Mouse (Mus musculus): ENCODE measurements around the gene Phactr4. TPM values are rescaled to one million over a fixed set of nuclear protein-coding genes. Genes with fewer than 3 reads are reported as not detected.
A peak's percentile ranks its signal among the peaks of the same experiment; 100 is the strongest.

Phactr4 gene
- total RNA-seq, 2 experiments from 2014 or later: 7.7 to 8.5 TPM

DNA sequence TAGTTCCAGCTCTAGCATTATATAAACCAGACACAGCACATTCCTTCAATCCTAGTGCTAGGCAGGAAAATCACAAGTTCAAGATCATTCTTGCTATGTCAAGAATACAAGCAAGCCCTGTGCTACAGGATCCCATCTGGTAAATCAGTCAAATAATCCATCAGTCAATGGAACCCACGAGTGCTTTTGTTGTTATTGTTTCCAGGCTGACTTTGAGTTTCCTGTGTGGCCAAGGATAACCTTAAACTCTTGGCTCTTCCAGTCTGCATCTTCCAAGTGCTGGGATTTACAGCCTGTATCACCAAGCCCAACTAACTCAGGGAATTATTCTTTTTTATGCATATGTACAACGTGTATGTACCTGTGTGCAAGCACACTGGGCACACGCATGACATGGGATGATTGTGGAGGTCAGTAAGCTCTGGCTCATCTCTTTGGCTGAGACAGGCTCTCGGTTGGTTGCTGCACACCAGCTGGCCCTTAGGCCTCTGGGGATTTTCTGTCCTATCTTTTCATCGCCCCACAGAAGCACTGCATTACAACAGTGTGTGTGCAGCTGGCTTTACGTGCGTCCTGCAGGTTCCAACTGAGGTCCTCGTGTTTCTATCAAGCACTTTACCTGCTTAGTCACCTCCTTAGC, 36.4 kb downstream of the Phactr4 start:
- intact Hi-C loops (cut with DNase I): no loop called here

DNA sequence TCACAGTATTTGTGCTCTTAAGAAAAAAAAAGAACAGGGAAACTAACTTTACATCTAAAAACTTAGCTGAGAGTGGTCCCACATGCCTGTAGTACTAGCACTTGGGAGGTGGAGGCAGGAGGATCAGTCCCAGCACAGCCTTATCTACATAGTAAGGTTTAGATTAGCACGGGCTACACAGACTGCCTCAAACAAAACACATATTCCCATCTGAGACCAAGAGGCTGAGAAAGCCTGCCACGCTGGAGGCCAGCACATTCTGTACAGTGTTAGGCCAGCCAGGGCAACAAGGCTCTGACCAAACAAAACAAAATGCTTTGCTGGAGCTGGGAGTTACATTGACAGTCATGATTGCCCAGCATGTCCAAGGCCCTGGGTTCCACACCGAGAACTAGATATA, 38.8 kb downstream of the Phactr4 start:
- intact Hi-C loops (cut with DNase I): no loop called here
- no peak for DNase-seq (ENCODE audit: extremely low spot score in 1 of 2, low spot score in 2 of 2)

More for the DNA sequence above, 36.4 kb downstream of the Phactr4 start:
- no peak for DNase-seq (ENCODE audit: extremely low spot score in 1 of 2, low spot score in 2 of 2)

DNA sequence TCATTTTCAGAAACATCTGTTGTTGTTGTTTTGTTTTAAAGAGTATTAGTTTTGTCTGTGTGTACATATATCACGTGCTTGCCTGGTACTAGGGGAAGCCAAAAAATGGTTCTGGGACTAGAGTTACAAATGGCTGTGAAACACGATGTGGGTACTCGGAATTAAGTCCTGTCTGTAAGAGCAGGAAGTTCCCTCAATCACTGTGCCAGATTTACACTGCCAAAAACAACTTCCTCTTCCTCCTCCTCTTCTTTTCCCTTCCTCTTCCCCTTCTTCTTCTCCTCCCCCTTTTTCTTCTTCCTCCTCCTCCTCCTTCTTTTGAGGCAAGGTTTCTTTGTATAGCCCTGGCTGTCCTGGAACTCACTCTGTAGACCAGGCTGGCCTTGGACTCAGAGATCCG, 40.0 kb downstream of the Phactr4 start:
- DNase-seq (ENCODE audit: extremely low spot score in 1 of 2, low spot score in 2 of 2): no peak
- intact Hi-C loops (cut with DNase I): no loop called here

DNA sequence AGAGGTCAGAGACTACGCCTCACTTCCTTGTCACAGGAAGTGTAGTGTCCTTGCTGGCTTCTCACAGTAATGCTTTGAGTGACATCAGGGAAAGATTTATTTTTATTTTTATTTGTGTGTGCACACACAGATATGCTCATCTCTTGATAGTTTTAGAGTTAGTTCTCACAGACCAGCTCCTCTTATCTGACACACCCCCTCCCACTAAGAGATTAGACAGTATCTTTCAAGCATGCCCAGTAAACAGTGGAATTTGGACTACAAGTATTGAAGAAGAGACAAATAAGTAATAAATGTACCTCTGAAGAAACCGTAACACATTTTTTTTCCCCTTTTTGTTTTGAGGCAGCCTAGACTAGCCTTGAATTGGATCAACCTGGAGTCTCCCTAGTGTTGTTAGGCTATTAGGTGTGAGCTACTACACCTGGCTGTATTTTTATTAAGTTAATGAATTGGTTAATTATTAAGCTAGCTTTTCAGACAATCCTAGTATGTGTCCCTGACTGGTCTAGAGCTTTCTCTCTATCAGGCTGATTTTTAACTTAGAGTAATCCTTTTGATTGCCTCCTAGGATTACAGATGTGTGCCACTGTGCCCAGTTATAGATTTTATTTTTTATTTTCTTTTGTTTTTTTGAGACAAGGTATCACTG, 41.2 kb downstream of the Phactr4 start:
- intact Hi-C loops (cut with DNase I): no loop called here
- DNase-seq (ENCODE audit: extremely low spot score in 1 of 2, low spot score in 2 of 2): no peak

DNA sequence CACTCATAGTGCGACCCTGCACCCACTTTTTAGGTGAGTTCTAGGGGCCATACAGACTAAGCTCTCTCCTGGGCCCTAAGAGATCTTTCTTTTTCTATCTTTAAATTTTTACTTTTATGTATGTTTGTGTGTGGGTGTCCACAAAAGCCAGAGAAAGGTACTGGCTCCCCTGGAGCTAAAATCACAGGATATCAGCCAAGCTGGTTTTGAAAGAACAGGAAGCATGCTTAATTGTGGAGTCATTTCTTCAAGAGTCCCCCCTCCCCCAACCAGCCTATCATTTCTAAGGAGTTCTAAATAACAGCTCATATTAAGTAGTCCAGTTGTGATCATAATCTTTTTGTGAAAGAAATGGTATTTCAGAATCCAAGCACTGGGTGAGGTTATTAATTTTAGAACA, 48.5 kb downstream of the Phactr4 start:
- intact Hi-C loops (cut with DNase I): no loop called here
- DNase-seq (ENCODE audit: extremely low spot score in 1 of 2, low spot score in 2 of 2): no peak

DNA sequence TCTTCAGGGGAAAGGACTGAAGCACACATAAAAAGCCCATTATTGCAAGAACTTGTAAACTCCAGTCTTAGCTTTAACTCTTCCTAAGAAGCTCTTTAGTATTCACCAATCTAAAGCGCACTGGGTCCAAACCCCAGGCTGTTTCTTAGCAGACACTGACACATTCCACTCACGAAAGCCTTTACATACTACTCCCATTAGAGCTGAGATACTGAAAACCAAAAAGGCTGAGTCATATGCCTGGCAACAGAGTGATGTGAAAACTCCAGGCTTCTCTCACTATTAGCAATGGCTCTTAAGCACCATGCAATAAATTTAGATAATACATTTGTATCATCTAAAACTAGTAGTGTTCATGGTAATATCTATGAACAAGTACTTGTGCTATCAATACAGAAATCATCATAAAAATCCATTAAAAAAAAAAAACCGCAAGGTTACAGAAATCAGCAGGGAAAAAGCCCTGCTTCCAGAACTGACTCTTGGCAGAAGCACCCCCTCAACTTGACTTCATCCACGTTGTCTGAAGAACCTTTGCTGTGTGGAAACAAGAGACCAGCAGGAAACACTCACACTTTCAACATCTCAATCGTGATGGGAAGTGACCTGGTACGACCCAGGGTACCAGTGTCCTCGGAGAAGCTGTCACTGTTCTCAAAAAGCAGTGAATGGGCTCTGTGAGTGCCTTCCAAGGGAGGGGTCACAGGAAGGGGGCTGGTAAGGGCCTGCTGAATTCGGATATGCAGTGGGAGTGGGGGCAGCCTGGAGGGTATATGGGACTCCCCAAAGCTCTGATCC, 52.1 kb downstream of the Phactr4 start:
- DNase-seq (ENCODE audit: extremely low spot score in 1 of 2, low spot score in 2 of 2): no peak
- intact Hi-C loops (cut with DNase I): no loop called here

DNA sequence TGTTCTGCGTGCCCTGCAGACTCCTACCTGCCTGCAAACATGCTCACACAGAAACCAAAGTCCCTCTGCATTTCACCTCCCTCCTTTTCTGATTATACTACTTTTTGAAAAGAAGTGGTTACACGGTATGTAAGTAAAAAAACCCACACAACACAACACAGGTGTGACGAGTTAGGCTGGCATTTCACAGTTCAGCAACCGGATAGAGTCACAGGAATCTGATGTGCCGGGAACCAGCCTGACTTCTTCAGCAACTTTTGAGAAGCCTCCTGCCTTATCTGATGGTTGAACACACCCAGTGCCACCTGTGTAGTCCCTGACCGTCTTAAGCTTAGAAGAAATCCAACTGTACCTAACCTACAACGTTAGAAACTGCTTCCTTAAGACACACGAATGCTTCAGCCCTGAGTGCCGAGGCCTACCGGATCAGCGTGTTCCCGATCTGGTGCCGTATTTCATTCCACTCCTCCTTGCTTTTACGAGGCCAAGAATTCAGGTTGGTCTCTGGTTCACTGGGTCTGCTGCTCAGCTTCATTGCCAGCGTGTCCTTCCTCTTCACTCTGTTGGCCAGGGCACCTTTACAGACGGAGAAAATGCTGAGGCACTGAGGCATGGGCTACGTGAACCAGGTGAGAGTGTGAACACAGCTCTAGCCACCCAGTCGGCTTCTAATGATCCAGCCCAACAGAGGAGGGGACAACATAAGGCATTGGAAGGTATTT, 54.6 kb downstream of the Phactr4 start:
- intact Hi-C loops (cut with DNase I): no loop called here
- no peak for DNase-seq (ENCODE audit: extremely low spot score in 1 of 2, low spot score in 2 of 2)

DNA sequence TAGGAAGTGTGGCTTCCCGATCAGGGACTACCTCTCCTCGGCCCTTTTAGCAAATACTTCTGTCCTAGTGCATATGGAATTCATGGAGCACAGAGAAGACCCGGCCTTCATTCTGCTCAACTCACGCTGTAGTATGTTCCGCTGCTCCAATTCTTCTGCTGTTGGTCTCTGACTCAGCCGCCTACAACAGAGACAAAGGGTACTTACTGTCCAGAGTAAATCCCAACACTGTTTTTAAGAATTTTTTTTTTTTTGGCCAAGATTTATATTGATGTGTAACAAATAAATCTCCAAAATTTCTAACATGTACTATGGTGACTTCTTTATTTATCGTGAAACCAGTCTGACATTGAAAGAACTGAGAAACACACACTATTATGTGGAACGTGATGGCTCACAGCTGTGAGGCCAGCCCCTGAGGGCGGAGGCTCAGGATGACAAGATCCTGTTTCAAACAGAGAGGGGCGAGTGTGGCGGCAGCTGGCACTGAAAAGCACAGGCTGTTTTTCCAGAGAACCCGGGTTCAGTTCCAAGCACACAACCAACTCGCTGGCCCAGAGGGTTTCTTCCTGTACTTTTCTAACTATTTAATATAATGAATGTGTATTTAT, 56.7 kb downstream of the Phactr4 start:
- intact Hi-C loops (cut with DNase I): no loop called here
- no peak for DNase-seq (ENCODE audit: extremely low spot score in 1 of 2, low spot score in 2 of 2)

DNA sequence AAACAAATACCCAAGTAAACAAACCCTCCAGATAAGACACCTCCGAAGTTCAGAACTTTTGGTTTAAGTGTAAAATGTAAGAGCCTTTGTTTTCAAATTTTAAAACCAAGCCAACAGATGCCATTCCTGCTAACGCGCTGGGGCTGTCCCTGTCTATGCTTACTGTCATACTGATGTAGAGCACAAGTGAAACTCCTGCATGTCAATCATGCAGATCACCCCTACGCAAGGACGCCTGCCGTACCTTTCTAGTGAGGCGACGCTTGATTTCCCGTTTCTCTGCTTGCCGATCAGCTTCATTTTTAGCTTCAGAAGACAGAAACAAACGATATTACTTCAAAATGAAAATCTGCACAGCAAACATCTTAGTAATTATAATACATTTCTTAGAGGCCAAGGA, 58.8 kb downstream of the Phactr4 start:
- DNase-seq (ENCODE audit: extremely low spot score in 1 of 2, low spot score in 2 of 2): no peak
- intact Hi-C loops (cut with DNase I): no loop called here

DNA sequence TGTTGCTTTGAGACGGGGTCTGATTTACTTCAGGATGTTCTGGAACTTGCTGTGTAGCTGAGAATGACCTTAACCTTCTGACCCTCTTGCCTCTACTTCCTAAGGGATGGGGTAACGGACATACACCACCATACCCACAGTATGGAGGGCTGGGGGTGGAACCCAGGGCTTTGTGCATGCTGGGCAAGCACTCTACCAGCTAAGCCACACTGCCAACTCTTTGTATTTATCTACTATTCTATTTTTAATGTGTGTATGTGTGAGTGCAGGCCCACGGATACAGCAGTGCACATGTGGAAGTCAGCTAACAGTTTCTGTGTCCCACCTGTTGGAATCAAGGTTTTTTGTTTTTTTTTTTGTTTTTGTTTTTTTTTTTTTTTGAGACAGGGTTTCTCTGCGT, 62.8 kb downstream of the Phactr4 start:
- intact Hi-C loops (cut with DNase I): loop anchor here (10.0 kb wide), 1 partner anchor 155 kb away; the partner anchor contains the start of gene Sesn2
- DNase-seq (ENCODE audit: extremely low spot score in 1 of 2, low spot score in 2 of 2): no peak

DNA sequence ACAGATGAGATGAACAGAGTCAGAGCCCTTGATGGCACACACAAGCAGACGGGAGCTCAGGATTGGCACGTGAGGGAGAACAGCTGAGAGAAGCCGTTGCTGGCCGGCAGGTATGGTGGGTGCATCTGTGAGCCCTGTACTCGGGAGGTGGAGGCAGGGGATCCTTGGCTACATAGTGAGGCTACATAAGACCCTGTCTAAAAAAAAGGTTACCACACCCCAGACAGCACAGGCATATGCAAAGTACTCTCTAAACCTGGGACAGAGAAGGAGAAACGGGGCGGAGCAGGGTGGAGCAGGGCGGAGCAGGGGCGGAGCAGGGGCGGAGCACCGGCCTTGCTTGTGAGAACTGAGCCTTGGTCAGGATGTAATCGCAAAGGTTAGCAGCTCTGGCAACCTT, 66.1 kb downstream of the Phactr4 start:
- intact Hi-C loops (cut with DNase I): loop anchor here (10.0 kb wide), 1 partner anchor 159 kb away; the partner anchor contains the start of gene Sesn2
- DNase-seq (ENCODE audit: extremely low spot score in 1 of 2, low spot score in 2 of 2): no peak

DNA sequence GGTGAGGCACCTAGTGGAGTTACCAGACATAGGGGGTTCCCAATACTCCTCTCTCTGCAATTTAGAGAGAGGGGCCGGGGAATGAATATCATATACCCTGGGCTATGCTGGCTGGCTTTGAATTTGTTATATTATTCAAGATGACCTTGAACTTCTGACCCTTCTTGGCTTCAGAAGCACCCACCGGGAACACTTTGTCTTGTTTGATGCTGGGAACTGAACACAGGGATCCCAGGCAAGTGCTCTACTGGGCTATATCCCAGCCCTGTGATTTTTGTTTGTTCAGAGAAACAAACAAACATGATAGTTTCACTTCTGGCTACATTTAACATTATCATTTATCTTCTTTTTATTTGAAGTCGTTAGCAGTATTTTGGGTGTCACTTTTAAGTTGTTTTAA, 66.9 kb downstream of the Phactr4 start:
- intact Hi-C loops (cut with DNase I): loop anchor here (10.0 kb wide), 1 partner anchor 159 kb away; the partner anchor contains the start of gene Sesn2
- DNase-seq (ENCODE audit: extremely low spot score in 1 of 2, low spot score in 2 of 2): no peak

DNA sequence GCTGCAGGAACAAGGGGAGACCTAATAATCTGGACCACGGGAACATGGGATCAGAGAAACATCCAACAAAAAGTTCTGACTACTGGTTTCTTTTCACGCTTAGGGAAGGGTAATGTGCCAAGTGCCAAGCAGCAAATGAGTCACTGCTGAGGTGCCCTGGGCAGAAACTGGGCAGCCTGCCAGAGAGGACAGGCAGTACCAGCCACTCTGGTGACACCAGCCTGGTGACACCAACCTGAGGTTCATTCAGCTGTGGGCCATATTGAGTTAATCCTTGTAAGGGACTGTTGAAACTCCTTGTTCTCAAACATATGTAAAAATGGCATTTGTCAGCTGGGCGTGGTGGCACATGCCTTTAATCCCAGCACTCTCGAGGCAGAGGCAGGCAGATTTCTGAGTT, 67.7 kb downstream of the Phactr4 start:
- DNase-seq (ENCODE audit: extremely low spot score in 1 of 2, low spot score in 2 of 2): peak in 1 of 2 experiments; percentile 61
- intact Hi-C loops (cut with DNase I): loop anchor here (10.0 kb wide), 1 partner anchor 160 kb away; the partner anchor contains the start of gene Sesn2

DNA sequence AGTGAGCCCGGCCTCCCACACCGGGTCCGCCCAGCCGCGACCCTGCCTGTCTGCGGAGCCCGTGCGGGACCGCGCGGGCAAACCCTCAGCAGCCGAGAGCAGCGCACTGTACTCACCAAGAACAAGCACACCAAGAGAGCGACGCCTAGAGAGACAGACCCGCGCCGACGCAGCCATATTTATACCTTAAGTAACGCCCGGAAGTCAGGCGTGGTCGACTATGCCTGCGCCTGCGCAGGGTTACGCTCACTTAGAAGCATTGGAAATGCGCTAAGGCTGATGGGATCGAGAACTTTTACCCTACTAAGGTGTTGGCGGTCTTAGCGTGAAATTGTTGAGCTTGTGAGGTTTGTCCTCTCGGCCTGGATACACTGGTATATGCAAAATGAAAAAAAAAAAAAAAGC, 68.8 kb downstream of the Phactr4 start, which contains the start of gene Rcc1:
Gene Rcc1 (minus strand): TSS at position 125 of the 405 bp plus-strand sequence.
- DNase-seq (ENCODE audit: extremely low spot score in 1 of 2, low spot score in 2 of 2): peak; percentile 88 to 91
- intact Hi-C loops (cut with DNase I): loop anchor here (10.0 kb wide), 1 partner anchor 161 kb away; the partner anchor contains the start of gene Sesn2

DNA sequence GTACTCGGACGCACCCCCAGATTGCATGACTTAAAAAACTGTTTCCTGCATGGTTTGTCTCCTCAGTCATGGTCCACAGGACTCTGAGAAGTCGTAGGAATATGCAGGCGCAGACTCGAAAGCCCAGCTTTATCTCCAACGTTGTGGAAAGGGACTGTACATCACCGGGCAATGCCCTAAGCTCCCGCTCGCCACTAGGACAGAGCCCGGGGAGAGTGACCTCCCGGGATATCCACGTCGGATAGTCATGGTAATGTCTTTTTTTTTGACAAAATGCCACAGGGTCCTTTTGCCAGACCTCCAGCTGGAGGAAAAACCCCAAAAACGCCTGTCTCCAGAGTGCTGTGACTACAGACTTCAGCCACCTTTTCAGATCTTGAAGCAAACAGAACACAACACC, 69.5 kb downstream of the Phactr4 start:
- no peak for DNase-seq (ENCODE audit: extremely low spot score in 1 of 2, low spot score in 2 of 2)
- intact Hi-C loops (cut with DNase I): loop anchor here (10.0 kb wide), 1 partner anchor 162 kb away; the partner anchor contains the start of gene Sesn2

DNA sequence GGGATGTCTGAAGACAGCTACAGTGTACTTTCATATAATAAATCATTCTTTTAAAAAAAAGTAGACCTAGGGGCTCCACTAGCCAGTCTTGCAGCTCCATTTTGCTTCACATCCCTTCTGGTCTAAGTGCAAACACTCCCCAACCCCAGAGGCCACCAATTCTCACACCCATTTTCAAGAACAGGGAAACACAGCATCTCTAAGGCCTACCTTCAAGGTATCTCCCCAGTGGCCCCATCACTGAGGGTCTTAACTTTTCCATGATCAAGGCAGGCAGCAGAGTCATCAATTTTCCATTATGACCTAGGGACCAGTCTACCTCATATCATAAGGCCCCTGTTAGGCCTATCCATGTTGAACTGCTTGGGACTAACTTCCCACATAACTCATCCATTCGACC, 70.9 kb downstream of the Phactr4 start:
- intact Hi-C loops (cut with DNase I): loop anchor here (10.0 kb wide), 1 partner anchor 163 kb away; the partner anchor contains the start of gene Sesn2
- DNase-seq (ENCODE audit: extremely low spot score in 1 of 2, low spot score in 2 of 2): no peak

DNA sequence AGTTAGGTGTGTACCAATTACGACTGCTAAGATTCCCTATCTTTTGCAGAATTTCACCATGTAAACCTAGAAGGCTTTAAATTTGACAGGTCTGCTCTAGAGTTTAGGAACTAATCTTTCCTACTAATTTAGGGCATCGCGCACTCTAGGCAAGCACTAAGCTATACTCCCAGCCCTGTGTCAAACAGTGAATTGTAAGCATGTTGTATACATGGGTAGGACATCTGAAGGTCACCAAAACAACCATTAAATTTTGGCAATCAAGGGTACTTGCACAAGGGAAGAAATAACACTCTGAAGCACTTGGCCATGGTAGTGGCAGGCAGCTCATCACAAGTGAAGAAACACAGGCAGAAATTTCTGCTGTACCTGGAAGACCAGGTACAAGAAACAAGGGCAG, 71.4 kb downstream of the Phactr4 start:
- intact Hi-C loops (cut with DNase I): loop anchor here (10.0 kb wide), 1 partner anchor 164 kb away; the partner anchor contains the start of gene Sesn2

DNA sequence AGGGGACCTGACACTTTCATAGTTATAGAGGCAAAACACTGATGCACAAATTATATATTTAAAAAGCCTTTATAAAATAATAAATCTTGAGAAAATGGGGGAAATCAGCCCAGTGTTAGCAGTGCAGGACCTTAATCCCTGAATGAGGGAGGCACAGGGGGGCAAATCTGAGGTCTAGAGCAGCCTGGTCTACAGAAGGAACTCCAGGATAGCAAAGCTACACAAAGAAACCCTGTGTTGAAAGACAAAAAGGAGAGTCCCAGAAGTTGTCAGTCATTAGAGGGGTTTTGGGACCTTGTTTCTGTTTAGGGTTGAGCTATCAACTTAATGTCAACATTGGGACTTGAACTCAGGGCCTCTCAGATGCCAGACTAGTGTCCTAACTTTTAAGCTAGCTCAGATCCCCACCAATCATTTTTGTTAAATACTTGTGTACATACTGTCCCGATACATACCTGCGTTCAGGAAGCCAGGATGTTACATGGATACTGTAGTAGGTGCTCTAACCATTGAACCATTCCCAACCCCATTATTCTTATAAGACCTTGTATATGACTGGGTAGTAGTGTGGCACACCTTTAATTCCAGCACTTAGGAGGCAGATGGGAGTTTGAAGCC, 72.1 kb downstream of the Phactr4 start:
- DNase-seq (ENCODE audit: extremely low spot score in 1 of 2, low spot score in 2 of 2): no peak
- intact Hi-C loops (cut with DNase I): loop anchor here (10.0 kb wide), 1 partner anchor 165 kb away; the partner anchor contains the start of gene Sesn2

More for the DNA sequence above, 71.4 kb downstream of the Phactr4 start:
- no peak for DNase-seq (ENCODE audit: extremely low spot score in 1 of 2, low spot score in 2 of 2)
